Mouse (Mus musculus) C2C12 (cell line): ENCODE results near the gene Enpp7. TPM values are rescaled to one million over a fixed set of nuclear protein-coding genes. Genes with fewer than 3 reads are reported as not detected.
A peak's percentile ranks its signal among the peaks of the same experiment; 100 is the strongest.

Source experiments
- H3K27me3 ChIP-seq: one replicate; pipeline ENCODE4 v1.6.1; 2011; ENCODE audit not compliant: control insufficient read depth, insufficient read depth, insufficient read length
- H3K36me3 ChIP-seq: one replicate; pipeline ENCODE4 v1.6.1; 2011; ENCODE audit not compliant: control insufficient read depth, insufficient read depth
- H3K4me3 ChIP-seq: one replicate; pipeline ENCODE4 v1.5.1; 2011; ENCODE audit warnings: mild to moderate bottlenecking, control low read depth; ENCODE audit not compliant: poor library complexity, insufficient read depth, severe bottlenecking
- H3K79me2 ChIP-seq: one replicate; pipeline ENCODE4 v1.6.1; 2011; ENCODE audit not compliant: control insufficient read depth, insufficient read depth
- H3K79me3 ChIP-seq: one replicate; pipeline ENCODE4 v1.6.1; 2011; ENCODE audit warnings: low read depth, control low read depth
- H3ac ChIP-seq: one replicate; pipeline ENCODE3; 2011; ENCODE audit warnings: low read depth; ENCODE audit not compliant: control insufficient read depth, insufficient read length
- CEBPB ChIP-seq: IDR thresholded peaks from one replicate; pipeline ENCODE4 v1.6.1; 2011; ENCODE audit warnings: low read depth, mild to moderate bottlenecking, control low read depth, moderate library complexity
- CTCF ChIP-seq: IDR thresholded peaks from one replicate; pipeline ENCODE4 v1.5.1; 2011; ENCODE audit not compliant: control insufficient read depth, insufficient read depth, insufficient read length
- FOSL1 ChIP-seq: IDR thresholded peaks from one replicate; pipeline ENCODE4 v1.8.0; 2011; ENCODE audit warnings: mild to moderate bottlenecking, low read length; ENCODE audit not compliant: poor library complexity, insufficient read depth, severe bottlenecking
- MAX ChIP-seq: IDR thresholded peaks from one replicate; pipeline ENCODE4 v1.6.1; 2011; ENCODE audit warnings: mild to moderate bottlenecking, control low read depth
- MYOD1 ChIP-seq: IDR thresholded peaks from one replicate; pipeline ENCODE4 v1.6.1; 2011; ENCODE audit warnings: low read depth; ENCODE audit not compliant: control insufficient read depth, insufficient read length
- MYOG ChIP-seq: IDR thresholded peaks from one replicate; pipeline ENCODE4 v1.6.1; 2011; ENCODE audit not compliant: control insufficient read depth, insufficient read length; ENCODE audit errors: extremely low read depth
- USF1 ChIP-seq: IDR thresholded peaks from one replicate; pipeline ENCODE4 v1.6.1; 2011; ENCODE audit warnings: low read depth, mild to moderate bottlenecking, control low read depth, moderate library complexity
- polyA plus RNA-seq: library from polyadenylated mRNA; unstranded; fragments of >200 nt; fragmentation: generic; extraction: Trizol; gene quantifications from one replicate; pipeline ENCODE4 v1.2.1, GENCODE M21; 2012; ENCODE audit warnings: missing spikeins

Enpp7 gene
- polyA plus RNA-seq, 1 experiment = not detected

- Histone ChIP-seq H3K79me3 (no peaks in the 10 kb centered on the region), H3ac (no peak overlapping the region), H3K79me2 (peaks cover 7% of the 10 kb centered on the region), H3K27me3 (no peaks in the 10 kb centered on the region), H3K4me3 (no peak overlapping the region), H3K36me3 (peaks cover 17% of the 10 kb centered on the region)
- TF ChIP-seq MYOD1 (no peak), CEBPB (no peak), MAX (no peak)
These were observed 47.2 kb downstream of the Enpp7 start for GRCm38 (mm10) chr11:119035094-119035685.

DNA sequence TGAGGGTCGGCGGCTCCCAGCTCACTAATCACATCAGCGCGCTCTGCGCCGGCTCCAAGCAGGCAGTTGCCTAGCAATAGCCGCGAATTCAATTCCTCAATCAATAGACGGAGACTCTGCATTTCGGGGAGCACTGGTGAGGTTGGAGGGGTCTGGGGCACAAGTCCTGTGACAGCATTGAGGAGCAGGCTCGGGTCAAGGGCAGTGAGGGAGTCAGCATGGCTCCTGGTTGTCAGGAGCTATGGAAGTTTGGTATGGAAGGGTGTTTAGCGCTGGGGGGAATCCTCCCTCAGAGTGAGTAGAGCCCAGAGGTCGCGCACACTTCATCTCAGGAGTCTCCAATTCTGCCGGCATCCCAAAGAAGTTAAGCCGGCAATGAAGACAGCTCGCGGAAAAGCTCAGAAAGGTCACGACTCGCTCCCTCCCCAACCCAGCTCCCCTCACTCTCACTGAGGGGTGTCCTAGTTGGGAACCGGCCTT lies 47.7 kb downstream of the Enpp7 start:
- Histone ChIP-seq H3K27me3 (no peaks in the 10 kb centered on the region), H3K79me2 (peaks cover 10% of the 10 kb centered on the region), H3K4me3 (no peak overlapping the region), H3K36me3 (peaks cover 12% of the 10 kb centered on the region), H3ac (no peak overlapping the region), H3K79me3 (no peaks in the 10 kb centered on the region)
- TF ChIP-seq CEBPB = no peak

GRCm38 (mm10) chr11:119036447-119036846 lies 48.5 kb downstream of the Enpp7 start:
- Histone ChIP-seq H3K36me3 (peaks cover 8% of the 10 kb centered on the region), H3K27me3 (no peaks in the 10 kb centered on the region), H3K4me3 (no peak overlapping the region), H3ac (no peak overlapping the region), H3K79me2 (peaks cover 10% of the 10 kb centered on the region), H3K79me3 (no peaks in the 10 kb centered on the region)
- TF ChIP-seq MAX = no peak
- TF ChIP-seq CEBPB = no peak
- no peak for TF ChIP-seq CTCF
- TF ChIP-seq USF1 = no peak
- no peak for TF ChIP-seq MYOD1
- no peak for TF ChIP-seq MYOG
- TF ChIP-seq FOSL1 = no peak

DNA sequence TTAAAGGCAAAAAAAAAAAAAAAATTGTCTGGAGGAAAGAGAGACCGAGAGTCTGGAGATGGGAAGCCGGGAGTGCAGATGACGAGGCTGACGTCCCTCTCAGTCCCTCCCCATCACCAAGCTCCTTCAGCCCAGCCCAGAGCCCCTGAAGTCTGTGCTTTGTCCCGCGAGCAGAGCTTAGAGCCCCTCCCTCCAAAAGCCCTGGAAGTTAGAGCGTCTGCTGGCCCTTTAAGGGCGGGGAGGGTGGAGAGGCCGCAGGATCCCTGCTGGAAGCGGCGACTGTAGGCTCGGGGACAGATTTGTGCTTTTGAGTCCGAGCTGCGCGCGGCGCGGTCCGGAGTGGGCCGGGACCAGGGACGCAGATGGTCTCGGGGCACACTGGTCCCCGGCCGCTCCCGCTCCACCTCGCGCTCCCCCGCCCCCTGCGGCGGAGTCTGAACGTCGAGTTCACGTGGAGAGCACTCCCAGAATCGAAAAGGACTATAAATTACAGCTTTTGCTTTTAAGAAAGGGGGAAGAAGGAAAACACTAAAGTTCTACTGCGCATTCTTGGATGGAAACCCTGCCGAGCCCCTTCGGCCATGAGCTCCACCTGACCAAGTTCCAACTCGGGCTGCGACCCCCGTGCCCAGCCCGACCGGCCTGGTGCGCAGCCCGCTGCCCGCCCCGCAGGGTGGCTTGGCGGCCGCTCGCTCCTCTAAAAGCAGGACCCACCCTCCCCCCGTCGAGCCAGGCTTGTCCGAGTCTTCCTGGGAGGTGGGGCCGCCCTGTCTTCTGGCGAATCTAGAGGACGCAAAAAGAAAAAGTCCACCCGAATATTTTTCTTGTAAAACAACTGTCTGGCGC lies 49.2 kb downstream of the Enpp7 start:
- Histone ChIP-seq H3K4me3 (peak overlapping the region; percentile 30), H3K79me2 (peaks cover 10% of the 10 kb centered on the region), H3ac (peak overlapping the region; percentile 61), H3K27me3 (no peaks in the 10 kb centered on the region), H3K36me3 (peaks cover 8% of the 10 kb centered on the region), H3K79me3 (no peaks in the 10 kb centered on the region)
- TF ChIP-seq MAX (no peak), CTCF (no peak), MYOD1 (no peak), FOSL1 (no peak), MYOG (no peak), USF1 (no peak), CEBPB (no peak)

DNA sequence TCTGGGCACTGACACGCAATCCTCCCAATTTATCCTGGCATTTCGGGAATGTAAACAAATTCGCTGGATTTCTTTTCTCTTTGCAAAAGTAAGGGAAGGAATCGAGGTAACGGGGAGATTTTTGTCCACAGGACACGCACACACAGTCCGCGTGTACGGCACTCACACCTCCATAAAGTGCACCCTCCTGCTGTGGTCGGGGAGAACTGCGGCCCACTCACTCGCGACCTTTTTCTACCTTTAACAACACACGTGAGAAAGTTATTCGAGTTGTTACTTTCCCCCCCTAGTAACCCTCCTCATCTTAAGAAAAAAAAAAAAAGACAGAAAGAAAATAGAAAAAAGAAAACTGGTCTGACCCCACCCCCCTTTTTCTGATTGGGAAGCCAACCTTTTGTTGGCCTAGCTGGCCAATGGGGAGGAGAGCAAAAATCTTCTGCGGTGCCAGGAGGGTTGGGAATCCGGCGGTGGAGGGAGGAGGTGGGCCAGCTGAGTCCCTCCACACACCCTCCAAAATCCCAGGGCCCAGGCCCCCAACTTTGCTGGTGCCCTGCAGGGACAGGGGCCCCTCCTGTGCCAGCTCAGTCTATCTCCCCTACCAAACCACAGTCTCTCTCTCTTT lies 49.9 kb downstream of the Enpp7 start:
- Histone ChIP-seq H3K27me3 (peaks cover 4% of the 10 kb centered on the region), H3K36me3 (peaks cover 8% of the 10 kb centered on the region), H3K79me2 (peaks cover 10% of the 10 kb centered on the region), H3ac (peak overlapping the region; percentile 54), H3K4me3 (peak overlapping the region; percentile 30), H3K79me3 (no peaks in the 10 kb centered on the region)
- TF ChIP-seq FOSL1 = no peak
- TF ChIP-seq MAX = no peak
- TF ChIP-seq USF1 = no peak
- no peak for TF ChIP-seq CTCF
- TF ChIP-seq MYOG = no peak
- TF ChIP-seq CEBPB = no peak
